Mouse (Mus musculus) erythroblast, embryonic 14.5 days (primary cell): ENCODE results near the gene Tnpo1.

ENCODE experiments used
- GATA1 ChIP-seq: IDR thresholded peaks from 2 replicates; pipeline ENCODE4 v1.6.1; 2012; ENCODE audit warnings: low read length, inconsistent platforms, mixed read lengths
- TAL1 ChIP-seq: IDR thresholded peaks from 3 replicates; pipeline ENCODE4 v1.6.1; 2012; ENCODE audit warnings: low read length, inconsistent platforms, mixed read lengths

- no peak for TF ChIP-seq GATA1
- no peak for TF ChIP-seq TAL1
Observed at GRCm38 (mm10) chr13:98894900-98895299, 31.3 kb downstream of the Tnpo1 start.
